Mouse (Mus musculus) stomach, embryonic 14.5 days (tissue): ENCODE measurements around the gene Kdm2a. TPM values are rescaled to one million over a fixed set of nuclear protein-coding genes. Genes with fewer than 3 reads are reported as not detected.
A peak's percentile ranks its signal among the peaks of the same experiment; 100 is the strongest.

ENCODE experiments used
- ATAC-seq: fragments of 200-750 bp; cut with Nextera tagmentation; 2 replicates; pipeline ENCODE4 v1.8.0; 2017; ENCODE audit warnings: low read depth, moderate TSS enrichment; ENCODE audit not compliant: insufficient number of reproducible peaks, insufficient read depth, low FRiP score
- H3K27ac ChIP-seq: fragments of 300-500 bp; sonication (generic); 2 replicates; pipeline ENCODE4 v1.5.1; 2014; ENCODE audit warnings: mild to moderate bottlenecking, low read length, moderate library complexity, mixed read lengths
- H3K27me3 ChIP-seq: fragments of 300-500 bp; sonication (generic); 2 replicates; pipeline ENCODE4 v1.6.1; 2014; ENCODE audit warnings: low read length, control low read depth, mixed read lengths; ENCODE audit not compliant: control insufficient read depth, insufficient read depth
- H3K36me3 ChIP-seq: fragments of 300-500 bp; sonication (generic); 2 replicates; pipeline ENCODE4 v1.6.1; 2014; ENCODE audit warnings: mild to moderate bottlenecking, control low read depth, low read length, moderate library complexity, mixed read lengths; ENCODE audit not compliant: control insufficient read depth, insufficient read depth
- H3K4me1 ChIP-seq: fragments of 300-500 bp; sonication (generic); 2 replicates; pipeline ENCODE4 v1.6.1; 2014; ENCODE audit warnings: low read length, control low read depth, mixed read lengths; ENCODE audit not compliant: control insufficient read depth, insufficient read depth
- H3K4me2 ChIP-seq: fragments of 300-500 bp; sonication (generic); replicated peaks from 2 replicates; pipeline ENCODE4 v1.6.1; 2014; ENCODE audit warnings: low read depth, low read length, control low read depth
- H3K4me3 ChIP-seq: fragments of 300-500 bp; sonication (generic); 2 replicates; pipeline ENCODE4 v1.5.1; 2014; ENCODE audit warnings: low read depth, low read length, control low read depth
- H3K9ac ChIP-seq: fragments of 300-500 bp; sonication (generic); replicated peaks from 2 replicates; pipeline ENCODE4 v1.6.1; 2014; ENCODE audit warnings: low read depth, mild to moderate bottlenecking, control low read depth, low read length, moderate library complexity, mixed read lengths
- H3K9me3 ChIP-seq: fragments of 300-500 bp; sonication (generic); 2 replicates; pipeline ENCODE4 v1.6.1; 2016; ENCODE audit warnings: low read depth, low read length, control low read depth; ENCODE audit not compliant: control insufficient read depth
- WGBS: fragments of 180-500 bp; shearing (Covaris S2); extraction: QIAGEN DNeasy Blood & Tissue Kit; methylation state at CpG from one replicate; pipeline ENCODE4 v1.1.7; 2014; 5-methylcytosine and 5-hydroxymethylcytosine counted together
- polyA plus RNA-seq: library from polyadenylated mRNA; unstranded; fragments of >200 nt; fragmentation: Nextera tagmentation; extraction: Ambion mirVana; gene quantifications from 2 replicates; pipeline ENCODE4 v1.2.1, GENCODE M21; 2014

Kdm2a gene
- 56.4 and 58.2 TPM in 2 replicates for polyA plus RNA-seq

DNA sequence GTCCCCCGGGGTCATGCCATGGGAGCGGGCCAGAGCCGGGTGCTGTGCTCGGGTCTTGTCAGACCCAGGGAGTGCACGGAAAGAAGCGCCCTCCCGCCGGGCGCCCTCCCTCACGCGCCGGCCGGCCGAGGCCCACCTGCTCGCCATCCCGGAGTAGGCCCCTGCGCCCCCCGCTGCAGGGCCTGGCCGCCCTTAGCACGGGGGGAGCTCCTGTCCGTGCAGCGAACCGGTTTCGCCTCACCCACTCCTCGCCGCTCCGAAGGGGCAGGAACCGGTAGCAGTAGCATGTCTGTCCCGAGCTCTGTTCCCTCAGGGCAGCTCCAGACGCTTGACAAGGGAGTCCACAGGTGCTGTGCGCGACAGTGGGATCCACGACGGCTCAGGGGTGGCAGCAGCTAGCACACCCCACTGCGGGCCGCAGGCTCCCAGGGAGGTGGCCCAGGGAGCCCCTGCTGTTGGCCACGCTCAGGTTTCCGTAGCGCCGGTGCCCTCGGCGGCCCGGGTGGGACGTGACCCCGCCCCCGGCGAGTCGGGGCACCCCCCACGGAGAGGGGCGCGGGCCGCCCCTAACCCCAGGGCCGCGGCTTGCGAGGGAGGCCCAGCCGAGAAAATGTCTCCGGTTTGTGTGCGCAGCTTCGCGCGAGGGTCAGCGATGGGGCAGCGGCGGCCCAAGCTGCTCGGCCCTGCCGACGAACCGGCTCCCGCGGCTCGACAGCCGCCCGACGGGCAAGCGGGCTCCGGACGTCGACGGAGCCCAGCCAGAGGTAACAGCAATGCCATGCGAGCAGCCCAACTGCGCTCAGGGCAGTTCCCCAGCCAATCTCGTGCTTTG is at the start of gene Kdm2a:
TSS of gene Kdm2a (minus strand) at position 488 of the 832 bp plus-strand sequence.
- peak; percentile 17; the same call in 1 of the 2 replicates for ATAC-seq
- H3K9me3 ChIP-seq, result no peaks in the 10 kb centered on the region
- H3K27ac ChIP-seq, result peak within 1 kb of the TSS; percentile 83
- peak within 1 kb of the TSS; percentile 88 for H3K4me3 ChIP-seq
- H3K36me3 ChIP-seq, result peaks cover 3% of the 10 kb centered on the region; the same call in 1 of the 2 replicates
- 2% methylated on average over 82 of the region's 82 CpGs for WGBS
- H3K27me3 ChIP-seq, result no peaks in the 10 kb centered on the region
- H3K4me2 ChIP-seq, result peak within 1 kb of the TSS; percentile 89
- H3K9ac ChIP-seq, result peak within 1 kb of the TSS; percentile 68
- H3K4me1 ChIP-seq, result 0 out of 2 replicates have a peak, but pooled peaks cover 7% of the 10 kb centered on the region

DNA sequence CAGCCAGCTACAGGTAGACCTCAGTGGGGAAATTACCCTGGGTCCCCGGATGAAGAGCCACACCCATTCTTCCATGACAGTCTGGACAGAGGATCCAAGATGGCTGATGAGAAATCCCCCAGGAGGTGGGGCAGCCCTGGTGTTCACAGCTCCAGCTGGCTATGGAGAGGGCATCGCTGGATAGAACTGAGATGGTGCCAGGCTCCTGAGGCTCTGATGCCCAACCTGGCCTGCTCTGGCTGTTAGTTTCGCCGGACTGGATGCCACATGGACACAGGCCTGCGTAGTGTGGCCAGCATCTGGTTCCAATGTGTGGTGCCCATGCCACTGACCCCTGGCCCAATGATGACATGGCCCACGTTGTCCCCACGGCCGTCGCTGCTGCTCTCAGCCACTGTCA is 49.4 kb upstream of the Kdm2a start:
- no peaks in the 10 kb centered on the region for H3K36me3 ChIP-seq
- WGBS, result 88% methylated on average over 9 of the region's 9 CpGs

DNA sequence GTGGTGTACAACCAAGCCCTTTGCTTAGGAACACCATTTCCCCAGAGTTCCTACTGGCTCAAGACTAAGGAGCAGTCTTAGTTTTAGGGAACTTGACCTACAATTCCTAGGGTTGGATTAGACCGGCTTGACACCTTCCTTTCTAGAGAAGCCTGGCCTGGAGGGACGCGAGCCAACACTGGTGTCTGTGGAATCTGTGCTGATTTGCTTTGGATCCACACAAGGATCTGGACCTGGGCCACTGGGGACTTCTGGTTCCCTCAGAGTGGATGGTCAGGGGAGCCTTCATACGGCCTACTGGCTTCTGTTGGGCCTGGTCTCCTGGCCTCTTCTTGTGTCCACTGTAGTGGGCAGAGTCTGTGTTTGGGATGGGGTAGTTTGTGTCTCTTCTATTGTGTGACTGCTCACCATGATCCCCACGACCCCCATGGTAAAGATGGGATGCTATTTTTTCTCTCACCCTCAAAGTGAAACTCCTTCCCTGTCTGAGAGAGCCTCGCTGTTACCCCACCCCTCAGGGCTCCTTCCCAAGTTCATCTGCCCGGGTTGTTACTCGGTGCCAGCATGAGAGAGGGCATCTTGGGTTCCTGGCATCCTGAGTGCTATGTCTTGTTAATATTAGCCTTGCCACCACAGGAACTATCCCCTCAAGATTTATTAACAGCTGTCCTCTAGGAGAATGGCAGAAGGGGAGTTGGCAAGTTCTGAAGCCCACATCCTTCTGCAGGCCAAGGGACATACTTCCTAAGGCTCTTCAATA is 48.8 kb upstream of the Kdm2a start:
- no peak overlapping the region for H3K4me2 ChIP-seq
- H3K27ac ChIP-seq, result no peak overlapping the region
- H3K9ac ChIP-seq, result no peak overlapping the region
- no peak for ATAC-seq
- no peaks in the 10 kb centered on the region for H3K9me3 ChIP-seq
- peaks cover 5% of the 10 kb centered on the region; the same call in 1 of the 2 replicates for H3K4me1 ChIP-seq
- no peaks in the 10 kb centered on the region for H3K36me3 ChIP-seq
- no peaks in the 10 kb centered on the region for H3K27me3 ChIP-seq
- no peak overlapping the region for H3K4me3 ChIP-seq
- WGBS, result 86% methylated on average over 8 of the region's 8 CpGs

More for the DNA sequence above, 49.4 kb upstream of the Kdm2a start:
- Histone ChIP-seq H3K27ac (no peak overlapping the region), H3K27me3 (no peaks in the 10 kb centered on the region), H3K4me2 (no peak overlapping the region), H3K4me3 (no peak overlapping the region), H3K4me1 (no peaks in the 10 kb centered on the region), H3K9ac (no peak overlapping the region), H3K9me3 (no peaks in the 10 kb centered on the region)
- no peak for ATAC-seq

DNA sequence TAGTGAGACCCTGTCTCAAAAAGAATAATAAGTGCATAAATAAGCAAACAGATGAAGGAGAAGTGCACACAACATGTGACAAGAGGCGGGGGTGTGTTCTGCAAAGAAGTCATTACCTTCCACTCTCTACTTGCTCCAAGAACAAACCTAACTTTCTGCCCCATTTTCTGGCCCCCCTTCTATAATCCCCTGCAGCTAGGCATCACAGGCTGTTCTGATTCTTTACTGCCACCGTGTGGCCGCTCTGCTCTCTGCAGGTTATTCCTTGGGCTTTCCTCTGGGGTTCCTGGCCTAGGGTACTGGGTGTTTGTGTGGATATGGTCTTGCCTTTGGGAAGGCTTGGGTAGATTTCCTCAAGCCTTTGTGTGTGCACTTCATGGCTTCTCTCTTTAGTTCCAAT is 44.3 kb upstream of the Kdm2a start:
- WGBS, result 12% methylated on average over 3 of the region's 3 CpGs
- ATAC-seq, result no peak
- Histone ChIP-seq H3K27me3 (no peaks in the 10 kb centered on the region), H3K27ac (no peak overlapping the region), H3K9ac (no peak overlapping the region), H3K4me2 (no peak overlapping the region), H3K9me3 (no peaks in the 10 kb centered on the region), H3K4me1 (peaks cover 31% of the 10 kb centered on the region; the same call in 1 of the 2 replicates), H3K4me3 (no peak overlapping the region), H3K36me3 (no peaks in the 10 kb centered on the region)

DNA sequence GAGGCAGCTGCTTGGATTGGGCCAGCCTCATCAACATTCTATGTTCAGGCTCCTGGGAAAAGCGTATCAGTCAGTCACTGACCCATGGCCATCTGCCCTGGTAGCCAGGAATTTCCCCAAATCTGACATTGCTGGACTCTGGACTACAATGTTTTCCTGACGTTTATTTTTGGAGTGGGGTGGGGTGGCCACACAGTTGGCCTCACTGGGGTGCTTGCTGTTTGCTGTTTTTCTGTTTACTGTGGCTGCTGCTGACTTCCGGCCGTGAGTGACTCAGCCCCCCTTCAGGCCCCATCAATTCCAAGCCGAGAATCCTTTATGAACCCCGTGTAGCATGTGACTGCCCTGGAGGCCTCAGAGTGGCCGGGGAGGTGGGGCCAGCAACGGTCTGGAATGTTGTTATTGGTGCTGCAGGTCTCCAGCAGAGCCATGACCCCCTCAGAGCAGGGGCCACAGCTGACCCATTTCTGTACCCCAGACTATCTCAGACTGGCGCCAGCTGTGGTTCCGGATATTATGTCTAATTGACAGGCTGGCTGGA is 43.6 kb upstream of the Kdm2a start:
- no peaks in the 10 kb centered on the region for H3K9me3 ChIP-seq
- no peak overlapping the region for H3K4me2 ChIP-seq
- H3K27me3 ChIP-seq, result no peaks in the 10 kb centered on the region
- ATAC-seq, result peak; percentile 14; the same call in 1 of the 2 replicates
- H3K27ac ChIP-seq, result no peak overlapping the region
- H3K4me3 ChIP-seq, result no peak overlapping the region
- 28% methylated on average over 10 of the region's 10 CpGs for WGBS
- no peaks in the 10 kb centered on the region for H3K36me3 ChIP-seq
- H3K4me1 ChIP-seq, result peaks cover 31% of the 10 kb centered on the region; the same call in 1 of the 2 replicates
- H3K9ac ChIP-seq, result no peak overlapping the region

DNA sequence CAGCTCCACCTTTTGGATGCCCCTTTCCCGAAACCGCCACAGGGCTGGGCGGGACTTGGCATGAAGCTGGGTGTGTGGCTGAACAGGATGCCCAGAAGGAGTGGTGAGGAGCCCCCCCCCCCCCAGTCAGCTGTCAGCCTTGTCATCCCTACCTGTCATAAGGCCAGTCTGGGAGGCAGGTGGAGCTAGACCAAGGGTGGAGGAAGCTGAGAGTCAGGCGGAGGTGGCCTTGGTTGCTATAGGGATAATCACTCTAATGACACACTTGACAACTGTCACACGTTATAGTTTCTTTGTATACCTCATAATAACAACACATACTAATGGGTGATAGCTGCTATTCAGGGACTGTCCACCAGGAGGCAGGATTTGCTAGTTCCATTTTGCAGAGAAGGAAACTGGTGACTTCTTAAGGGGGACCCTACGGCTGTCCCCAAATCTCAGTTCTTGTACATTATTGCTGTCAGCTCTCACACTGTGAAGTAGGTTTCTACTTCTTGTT is 43.1 kb upstream of the Kdm2a start:
- Histone ChIP-seq H3K27ac (no peak overlapping the region), H3K4me3 (no peak overlapping the region), H3K36me3 (no peaks in the 10 kb centered on the region), H3K4me2 (no peak overlapping the region), H3K9ac (no peak overlapping the region), H3K27me3 (no peaks in the 10 kb centered on the region), H3K4me1 (peaks cover 31% of the 10 kb centered on the region; the same call in 1 of the 2 replicates), H3K9me3 (no peaks in the 10 kb centered on the region)
- WGBS, result 23% methylated on average over 6 of the region's 6 CpGs
- no peak for ATAC-seq

DNA sequence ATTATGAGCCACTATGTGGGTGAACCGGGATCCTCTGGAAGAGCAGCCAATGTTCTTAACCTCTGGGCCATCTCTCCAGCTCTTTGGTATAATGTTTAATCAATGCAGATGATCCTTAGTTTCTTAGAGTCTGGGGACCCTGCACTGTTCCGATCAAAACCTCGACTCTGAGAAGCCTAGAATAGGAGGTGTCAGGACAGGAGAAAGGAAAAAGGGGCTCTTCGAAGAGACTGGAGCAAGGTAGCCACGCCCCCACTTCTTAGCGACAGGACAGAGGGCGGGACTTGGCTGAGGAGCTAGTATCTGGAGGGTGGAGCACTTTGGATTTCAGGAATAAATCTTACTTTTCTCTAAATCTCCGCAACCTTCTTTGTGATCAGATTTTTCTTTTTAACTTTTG is 42.1 kb upstream of the Kdm2a start:
- no peak overlapping the region for H3K9ac ChIP-seq
- no peaks in the 10 kb centered on the region for H3K36me3 ChIP-seq
- no peaks in the 10 kb centered on the region for H3K27me3 ChIP-seq
- 6% methylated on average over 8 of the region's 8 CpGs for WGBS
- no peaks in the 10 kb centered on the region for H3K9me3 ChIP-seq
- peak overlapping the region; percentile 77 for H3K4me3 ChIP-seq
- peaks cover 31% of the 10 kb centered on the region; the same call in 1 of the 2 replicates for H3K4me1 ChIP-seq
- peak overlapping the region; percentile 83 for H3K4me2 ChIP-seq
- no peak for ATAC-seq
- no peak overlapping the region for H3K27ac ChIP-seq
